Mouse (Mus musculus) T-helper 17 cell (primary cell): ENCODE measurements around the gene Ppa2.

Experiments used
- in situ Hi-C, 2 experiments: fragments of 300-600 bp; cut with MboI, MseI; formaldehyde crosslinking; loops; 1 replicate in 1 of 2; 2 replicates in 1 of 2; pipeline ENCODE4 v1.15.1; 2025; ENCODE audit warnings: high pct_unique_total_duplicates in 2 of 2

Gene Ppa2

GRCm38 (mm10) chr3:133382147-133382546 is 72.2 kb downstream of the Ppa2 start:
- in situ Hi-C loops = no loop called here

GRCm38 (mm10) chr3:133384164-133384708 is 74.3 kb downstream of the Ppa2 start:
- in situ Hi-C loops = no loop called here

- in situ Hi-C loops = no loop called here
Measured at GRCm38 (mm10) chr3:133387283-133387682, 77.4 kb downstream of the Ppa2 start.

DNA sequence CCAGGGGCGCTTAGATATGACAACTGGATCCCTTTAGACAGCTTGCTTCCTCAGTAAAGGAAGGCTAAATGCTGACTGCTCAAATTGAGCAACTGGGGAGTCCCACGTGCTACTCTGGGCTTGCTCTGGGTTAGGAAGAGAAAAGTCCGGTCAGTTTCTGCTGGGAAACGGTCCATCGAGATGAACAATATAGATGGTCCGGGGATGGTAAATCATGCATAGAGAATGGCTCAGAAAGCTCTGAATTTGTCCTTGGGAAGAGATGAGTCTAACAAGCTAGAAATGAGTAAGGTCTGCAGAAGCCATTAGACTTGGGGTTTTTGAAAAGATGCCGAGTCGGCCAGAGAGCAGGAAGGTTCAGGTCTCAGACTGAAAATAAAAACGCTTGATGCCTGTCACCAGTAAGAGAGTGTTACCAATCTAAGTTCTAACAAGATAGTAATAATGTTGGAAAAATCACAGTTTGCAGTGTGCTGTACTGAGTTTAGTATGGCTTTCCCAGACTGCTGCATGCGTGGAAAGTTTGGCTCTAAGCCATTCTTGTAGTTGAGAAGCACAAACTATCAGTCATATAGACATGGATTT is 80.0 kb downstream of the Ppa2 start:
- in situ Hi-C loops = no loop called here

GRCm38 (mm10) chr3:133394531-133394930 is 84.6 kb downstream of the Ppa2 start:
- in situ Hi-C loops = no loop called here

- in situ Hi-C loops = no loop called here
Measured at GRCm38 (mm10) chr3:133403849-133404248, 93.9 kb downstream of the Ppa2 start.

- in situ Hi-C loops = no loop called here
Measured at GRCm38 (mm10) chr3:133405636-133406035, 95.7 kb downstream of the Ppa2 start.

DNA sequence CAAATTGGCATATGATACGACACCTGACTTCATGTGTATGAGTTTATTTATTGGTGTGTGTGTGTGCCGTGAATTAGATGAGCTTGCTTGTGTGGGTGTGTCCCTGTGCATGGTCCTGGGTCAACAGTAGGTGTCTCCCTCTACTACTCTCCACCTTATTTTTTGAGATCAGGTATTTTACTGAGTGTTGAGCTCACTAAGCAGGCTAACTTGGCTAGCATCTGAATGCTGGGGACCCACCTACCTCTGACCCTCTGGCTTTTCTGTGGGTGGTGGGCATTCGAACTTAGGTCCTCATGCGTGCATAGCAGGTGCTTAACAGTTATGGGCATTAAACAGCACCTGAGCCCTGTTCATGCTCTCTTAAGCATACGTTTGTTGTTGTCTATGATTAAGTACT is 96.3 kb downstream of the Ppa2 start:
- in situ Hi-C loops = no loop called here

DNA sequence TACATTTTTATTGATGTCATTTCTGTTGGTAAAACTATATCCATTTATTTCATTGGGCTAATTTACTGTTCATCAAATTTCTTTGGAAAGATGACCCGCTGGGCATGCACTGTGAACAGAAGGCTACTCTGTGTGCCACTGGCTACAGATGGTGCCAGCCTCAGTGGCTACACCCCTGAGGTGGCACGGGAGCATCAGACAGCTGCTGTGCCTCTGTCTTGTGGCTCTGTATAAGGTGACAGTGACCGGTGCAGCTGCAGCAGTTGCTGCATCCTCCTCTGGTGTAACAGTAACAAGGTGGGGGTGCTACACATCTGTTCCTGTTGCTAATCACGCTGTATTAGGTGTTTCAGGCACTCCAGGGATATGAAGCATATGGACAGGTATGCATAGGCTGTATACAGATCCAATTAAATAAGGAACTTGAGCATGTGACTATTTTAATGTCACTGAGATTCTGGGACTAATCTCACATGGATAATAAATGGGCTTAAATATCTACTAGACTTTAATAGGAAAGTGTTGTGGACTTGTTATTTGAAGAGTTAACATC is 101.3 kb downstream of the Ppa2 start:
- in situ Hi-C loops = no loop called here

GRCm38 (mm10) chr3:133411768-133412167 is 101.9 kb downstream of the Ppa2 start:
- in situ Hi-C loops = no loop called here

DNA sequence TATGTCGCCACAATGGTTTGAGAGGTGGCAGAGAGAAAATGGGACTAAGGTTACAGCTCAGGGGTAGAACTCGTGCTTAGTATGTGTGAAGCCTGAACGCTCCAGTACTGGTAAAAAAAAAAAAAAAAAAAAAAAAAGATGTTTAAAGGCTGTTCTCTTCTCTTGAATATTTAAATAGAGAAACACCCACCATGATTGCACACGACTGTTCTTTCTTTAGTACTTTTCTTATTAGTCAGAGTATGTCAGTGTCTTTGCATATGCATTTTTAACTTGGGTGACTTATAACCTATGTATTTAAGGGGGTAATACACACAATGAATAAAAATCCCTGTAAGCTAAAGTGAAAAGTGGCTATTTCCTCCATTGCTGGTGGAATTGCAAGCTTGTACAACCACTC is 104.8 kb downstream of the Ppa2 start:
- in situ Hi-C loops = no loop called here

- in situ Hi-C loops = no loop called here
Measured at GRCm38 (mm10) chr3:133423073-133423472, 113.2 kb downstream of the Ppa2 start.
